Mouse (Mus musculus) MN1 (cell line): ENCODE measurements around the gene Fmo1.

ENCODE experiments used
- DNase-seq: peaks from one replicate; pipeline ENCODE4 v3.0.0-alpha.2; 2016; ENCODE audit warnings: low spot score

Fmo1 gene

DNA sequence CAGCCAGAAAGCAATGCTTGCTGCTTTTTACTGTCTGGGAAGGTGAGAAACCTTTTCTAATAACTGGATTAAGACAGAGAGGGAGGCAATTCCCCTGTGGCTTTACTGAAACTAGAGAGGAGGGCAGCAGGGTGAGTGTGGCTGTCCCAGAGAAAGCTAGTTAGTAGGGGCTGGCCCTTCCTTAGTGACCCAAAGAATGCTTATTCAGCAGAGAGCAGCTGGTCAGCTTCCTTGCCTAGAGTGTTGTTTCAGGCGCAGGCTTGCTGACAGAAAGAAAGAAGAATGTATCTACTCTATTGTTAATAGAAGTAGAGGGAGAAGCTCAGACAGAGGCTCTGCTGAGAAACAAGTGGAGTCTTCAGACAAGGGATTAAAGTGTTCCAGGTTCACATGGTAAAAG is 4.1 kb downstream of the Fmo1 start:
- no peak for DNase-seq

DNA sequence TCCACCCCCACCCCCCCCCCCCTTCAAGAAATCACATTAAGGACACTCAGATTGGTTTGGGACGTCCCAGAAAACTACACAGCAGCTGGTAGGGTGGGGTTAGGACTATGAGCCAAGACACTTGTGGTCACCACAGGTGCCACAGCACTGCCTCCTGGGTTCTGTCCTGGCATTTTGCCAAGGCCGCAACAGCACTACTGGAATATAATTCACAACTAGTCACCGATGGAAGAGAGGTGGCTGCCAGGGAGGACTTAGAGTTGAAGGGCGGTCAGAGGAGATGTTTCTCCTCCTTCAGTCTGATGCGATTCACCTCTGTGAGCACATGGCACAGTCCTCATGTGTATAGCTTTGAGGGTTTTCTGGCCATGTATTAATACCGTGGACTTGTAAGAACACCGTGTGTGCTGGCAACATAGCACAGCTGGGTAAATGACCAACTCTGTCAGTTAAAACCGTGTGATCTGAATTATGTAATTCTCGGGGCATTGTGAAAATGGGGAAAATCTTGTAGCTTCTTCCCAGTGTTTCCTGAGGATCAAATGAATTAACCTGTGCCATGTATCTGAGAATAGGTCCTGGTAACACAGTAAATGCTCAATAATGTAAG is 6.3 kb downstream of the Fmo1 start:
- no peak for DNase-seq

DNA sequence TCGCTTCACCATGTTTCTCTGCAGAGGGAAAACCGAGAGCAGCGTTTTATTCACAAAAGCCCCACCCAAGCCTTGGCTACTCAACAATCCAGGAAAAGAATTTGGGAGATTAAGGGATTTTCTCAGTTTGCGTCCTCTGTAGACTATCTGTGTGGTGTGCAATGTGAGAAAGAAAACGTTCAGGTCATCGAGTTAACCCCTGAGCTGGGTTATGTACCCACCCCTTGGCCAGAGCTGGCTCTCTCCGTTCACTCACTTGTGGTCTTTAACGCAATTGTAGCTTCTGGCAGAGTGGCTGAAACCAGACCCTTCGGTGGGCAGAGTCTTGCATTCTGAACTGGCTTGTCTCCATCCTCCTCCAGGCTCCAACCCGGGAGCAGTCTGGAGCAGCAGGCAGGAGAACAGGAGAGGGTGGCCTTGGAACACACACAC is 6.8 kb downstream of the Fmo1 start:
- DNase-seq = no peak

DNA sequence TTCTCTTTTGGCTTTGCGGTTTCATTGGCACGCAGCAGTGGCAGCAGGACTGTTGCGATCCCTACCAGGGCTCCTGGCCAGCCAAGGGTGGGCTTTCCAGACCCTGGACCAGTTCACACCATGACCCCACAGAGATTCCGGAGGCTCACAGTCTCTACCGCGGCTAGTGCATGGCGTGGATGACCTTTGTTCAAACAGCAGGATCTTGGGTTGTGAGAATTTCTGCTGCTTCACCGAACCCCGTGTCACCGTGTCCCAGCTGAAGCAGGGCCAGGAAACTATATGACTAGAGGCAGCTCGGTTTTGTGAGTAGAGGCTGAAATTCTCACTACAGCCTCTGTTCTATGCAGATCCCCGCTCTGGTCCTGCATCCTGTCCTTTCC is 7.7 kb downstream of the Fmo1 start:
- no peak for DNase-seq

DNA sequence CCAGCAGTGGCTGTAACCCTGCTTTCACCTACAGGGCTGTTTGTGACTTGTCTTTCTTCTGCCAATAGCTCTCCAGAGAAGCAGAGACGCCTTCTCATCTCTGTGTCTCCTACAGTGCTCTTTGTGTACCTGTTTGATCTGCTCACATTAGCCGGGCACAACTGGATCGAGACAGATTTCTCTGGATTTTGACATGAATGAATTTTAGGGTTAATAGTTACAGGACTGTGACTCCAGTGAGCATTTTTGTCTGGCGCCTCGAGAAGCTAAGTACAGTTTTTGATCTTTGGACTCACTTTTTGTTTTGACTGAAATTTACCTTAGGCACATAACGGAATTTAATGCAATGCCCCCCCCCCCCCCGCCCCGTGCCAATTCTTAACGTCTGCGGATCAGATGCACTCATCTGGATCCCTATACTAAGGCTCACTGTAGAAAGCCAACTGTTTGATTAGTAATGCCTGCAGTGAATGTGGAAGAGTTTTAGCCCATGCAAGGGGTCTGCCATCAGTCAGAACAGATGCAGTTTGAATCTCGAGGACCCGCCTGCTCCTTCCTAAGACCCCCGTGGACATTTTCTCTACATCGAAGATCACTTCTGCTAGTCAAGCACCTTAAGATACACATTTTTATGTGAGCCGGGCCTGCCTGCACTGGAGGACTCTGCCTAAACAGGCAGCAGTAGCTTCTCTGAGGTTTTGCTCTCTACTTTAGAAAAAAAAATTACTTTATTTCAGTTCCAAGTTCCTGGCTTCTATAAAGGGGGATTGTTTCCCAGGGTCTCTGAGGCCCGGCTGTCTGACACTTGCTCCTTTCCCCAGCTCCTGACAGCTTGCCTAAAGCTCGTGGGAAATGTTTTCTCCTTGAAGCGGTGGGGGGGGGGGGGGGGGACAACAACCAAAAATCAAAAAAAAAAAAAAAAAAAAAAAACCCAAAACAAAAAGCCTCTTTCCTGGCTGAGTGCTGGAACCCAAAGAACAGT is 8.4 kb downstream of the Fmo1 start:
- no peak for DNase-seq

DNA sequence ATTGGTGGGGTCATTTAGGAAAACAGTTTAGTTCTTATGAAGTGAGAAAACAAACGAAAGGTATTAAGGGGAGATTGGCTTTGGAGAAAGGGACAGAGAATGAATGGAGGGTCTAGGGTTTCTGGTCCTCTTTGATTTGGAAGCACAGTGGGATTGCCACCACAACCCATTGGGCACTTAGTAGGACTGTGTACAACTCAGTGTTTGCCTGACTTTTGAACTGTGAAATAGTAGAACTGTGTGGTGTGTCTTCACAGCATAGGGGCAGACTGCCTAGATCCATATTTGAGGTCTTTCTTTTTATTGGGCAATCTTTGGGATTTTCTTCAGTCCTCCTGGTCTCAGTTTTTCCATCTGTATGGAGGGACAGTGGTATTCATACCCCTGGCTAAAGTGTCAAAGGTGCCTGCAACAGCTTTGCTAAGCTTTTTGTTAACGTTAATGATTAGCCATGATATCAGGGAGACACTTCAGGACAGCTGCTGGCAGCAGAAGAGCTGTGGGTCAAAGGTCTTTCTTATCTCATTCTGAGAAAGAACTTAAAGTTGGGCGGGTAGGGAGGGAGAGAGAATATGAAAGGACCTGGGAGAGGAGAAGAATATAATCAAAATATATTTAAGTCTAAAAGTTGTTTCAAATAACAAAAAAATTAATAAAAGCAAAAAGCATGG is 12.5 kb downstream of the Fmo1 start:
- DNase-seq = no peak

DNA sequence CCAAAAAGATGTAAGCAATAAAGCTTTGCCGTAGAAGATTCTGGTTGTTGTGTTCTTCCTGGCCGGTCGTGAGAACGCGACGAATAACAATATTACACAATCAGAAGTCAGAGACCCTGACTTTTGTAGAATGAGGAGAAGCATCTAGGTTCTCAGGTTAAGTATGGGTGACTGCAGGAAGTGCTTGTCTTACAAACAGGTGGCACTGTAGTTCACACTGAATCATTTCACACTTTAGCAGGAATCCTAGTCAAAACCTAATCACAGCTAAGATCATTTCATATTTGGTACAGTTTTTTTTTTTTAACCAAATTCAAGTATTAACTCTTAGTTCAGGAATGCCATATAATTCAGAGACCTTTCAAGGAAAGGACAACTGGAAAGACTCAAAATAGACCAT is 18.9 kb downstream of the Fmo1 start:
- DNase-seq = no peak

DNA sequence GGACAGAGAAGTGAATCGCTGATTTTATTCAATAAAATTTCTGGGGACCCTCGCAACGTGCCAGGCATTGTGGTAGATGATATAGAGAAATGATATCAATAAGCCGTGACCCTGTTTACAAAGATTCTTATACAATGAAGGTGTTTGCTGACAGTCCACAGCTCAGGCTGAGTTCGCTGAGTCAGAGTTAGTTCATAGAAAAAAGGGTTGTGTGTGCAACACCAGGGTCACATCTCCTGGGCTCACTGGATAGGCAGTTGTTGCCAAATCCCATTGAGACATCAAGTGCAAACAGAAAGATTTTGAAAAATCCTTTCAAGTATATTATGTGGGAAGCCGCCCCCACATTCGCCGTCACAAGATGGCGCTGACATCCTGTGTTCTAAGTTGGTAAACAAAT is 26.2 kb downstream of the Fmo1 start:
- DNase-seq = no peak

DNA sequence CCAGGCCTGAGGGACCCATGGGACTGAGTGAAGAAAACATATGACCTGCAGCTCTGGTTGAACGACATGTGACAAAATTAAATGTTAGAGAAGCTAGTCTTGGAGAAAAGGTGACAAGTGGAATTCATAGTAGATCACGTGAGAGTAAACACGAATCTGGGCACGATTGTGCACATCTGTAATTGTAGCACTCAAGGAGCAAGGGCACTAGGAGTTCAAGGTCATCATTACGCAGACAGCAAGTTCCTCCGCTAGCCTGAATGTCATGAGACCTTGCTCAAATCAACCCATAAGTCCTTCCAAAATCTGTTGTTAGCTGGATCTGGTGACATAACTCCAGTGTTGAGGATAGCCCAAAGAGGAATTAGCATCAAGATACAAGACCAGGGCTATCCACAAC is 27.4 kb downstream of the Fmo1 start:
- no peak for DNase-seq

DNA sequence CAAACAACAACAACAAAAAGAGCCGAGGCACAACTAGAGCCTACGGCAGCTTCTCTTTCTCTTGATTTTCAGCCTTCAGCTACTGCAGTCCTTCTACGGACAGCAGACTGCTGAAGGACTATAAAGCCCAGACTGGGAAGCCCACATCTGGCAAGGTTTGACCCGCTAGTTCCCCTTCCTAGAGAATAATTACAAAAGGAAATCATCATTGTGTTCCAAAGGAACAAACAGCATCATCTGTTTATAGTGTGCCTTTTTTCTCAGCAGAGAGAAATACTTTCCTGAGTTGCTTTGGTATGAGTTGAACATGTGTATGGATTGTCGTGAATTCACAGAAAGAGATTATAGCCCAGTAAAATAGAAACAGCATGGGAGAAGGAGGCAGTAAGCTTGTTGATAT is 32.1 kb downstream of the Fmo1 start:
- DNase-seq = no peak

DNA sequence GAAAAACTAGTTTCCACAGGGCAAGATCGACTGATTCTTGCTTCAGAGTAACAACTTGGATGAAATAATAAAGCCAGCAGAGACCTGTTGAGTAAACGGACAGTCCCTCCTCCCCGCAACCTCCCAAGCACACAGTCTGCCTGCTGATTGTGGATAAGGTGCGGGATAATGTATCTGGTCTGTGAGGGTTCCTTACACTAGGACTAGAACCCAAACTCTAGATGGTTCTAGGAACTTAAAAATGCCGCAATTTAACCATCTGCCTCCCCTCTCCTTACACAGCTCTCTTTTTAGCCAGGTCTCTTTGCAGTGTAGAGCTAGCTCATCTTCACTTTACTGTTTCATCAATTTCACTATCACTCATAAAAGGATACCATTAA is 33.8 kb downstream of the Fmo1 start:
- no peak for DNase-seq

DNA sequence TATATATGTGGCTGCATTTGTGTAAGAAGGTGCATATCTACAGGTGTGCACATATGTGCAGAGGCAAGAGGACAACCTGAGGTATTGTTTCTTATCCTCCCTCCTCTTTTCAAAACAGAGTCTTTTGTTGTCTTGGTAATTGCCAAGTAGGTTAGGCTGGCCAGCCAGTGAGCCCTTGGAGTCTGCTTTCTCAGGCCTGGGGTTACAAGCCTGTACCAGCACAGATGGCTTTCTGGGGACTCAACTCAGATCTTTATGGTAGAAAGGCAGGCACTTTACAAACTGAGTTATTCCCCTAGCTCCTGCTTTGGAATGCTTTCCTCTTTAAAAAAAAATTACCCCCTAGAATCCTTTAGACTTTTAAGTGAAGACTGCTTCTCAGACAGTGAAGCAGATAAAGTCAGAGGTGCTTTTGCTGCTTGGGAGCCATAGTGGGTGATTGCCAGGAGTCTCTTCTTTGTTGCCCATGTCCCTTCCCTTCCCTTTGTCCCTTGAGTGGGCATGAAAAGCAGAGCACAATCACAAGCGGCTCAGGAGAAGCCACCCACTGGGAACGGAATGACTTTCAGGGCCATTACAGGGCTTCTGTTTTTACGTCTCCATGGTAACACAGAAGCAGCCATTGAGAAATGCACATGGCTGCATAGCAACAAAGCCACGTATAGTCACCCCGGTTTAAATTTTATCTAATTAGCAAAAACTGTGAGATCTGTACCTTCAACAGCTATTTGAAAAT is 34.4 kb downstream of the Fmo1 start:
- DNase-seq = no peak

DNA sequence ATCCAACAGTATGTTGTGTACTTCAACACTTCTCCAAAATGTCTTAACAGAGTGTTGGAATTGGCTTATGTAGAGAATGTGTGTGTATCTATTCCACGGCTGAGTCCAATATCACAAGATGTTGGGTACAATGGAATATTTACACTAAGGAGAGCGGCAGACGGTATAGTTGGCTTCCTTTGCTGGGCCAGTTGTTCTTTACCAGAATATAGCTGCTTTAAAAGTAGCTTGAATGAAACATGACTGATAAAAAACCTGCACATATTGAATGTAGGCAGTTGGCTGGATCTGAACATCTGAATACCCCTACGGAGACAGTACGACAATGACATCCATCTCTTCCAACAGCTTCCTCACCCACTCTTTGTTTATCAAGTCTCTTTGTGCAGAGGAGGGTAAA is 47.1 kb downstream of the Fmo1 start:
- DNase-seq = no peak

DNA sequence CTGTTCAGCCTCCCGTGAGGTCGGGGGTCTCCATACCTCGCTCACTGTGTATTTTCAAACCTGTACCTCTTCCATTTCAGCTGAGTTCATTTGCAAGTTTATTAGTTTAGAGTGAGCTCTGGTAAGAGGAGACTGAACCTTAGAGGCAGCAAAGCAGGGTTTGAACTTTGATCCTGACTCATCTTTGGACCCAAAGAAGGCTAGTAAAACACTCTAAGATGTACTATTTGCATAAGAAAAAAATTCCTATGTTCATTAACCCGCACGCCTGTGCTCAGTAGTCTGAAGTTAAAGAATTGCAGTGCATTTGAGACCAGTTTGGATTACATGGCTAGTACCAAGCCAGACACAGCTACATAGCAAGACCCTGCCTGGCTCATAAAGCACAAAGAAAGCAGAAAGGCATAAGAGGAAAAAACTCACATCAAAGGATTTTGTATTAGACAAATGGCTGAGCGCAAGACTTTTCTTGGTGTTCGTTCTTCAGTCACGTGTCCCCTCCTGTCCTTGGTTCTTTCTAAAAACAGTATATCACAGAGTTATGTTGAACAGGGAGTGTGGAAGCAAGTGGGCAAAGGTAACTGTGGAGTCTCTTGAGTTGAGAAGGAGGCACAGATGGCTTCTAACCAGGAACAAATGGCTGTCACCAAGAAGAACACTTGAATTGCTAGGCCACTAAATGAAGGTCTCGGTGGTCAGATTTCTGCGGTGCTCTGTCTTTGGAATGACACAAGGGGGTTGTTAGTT is 50.9 kb downstream of the Fmo1 start:
- DNase-seq = no peak

DNA sequence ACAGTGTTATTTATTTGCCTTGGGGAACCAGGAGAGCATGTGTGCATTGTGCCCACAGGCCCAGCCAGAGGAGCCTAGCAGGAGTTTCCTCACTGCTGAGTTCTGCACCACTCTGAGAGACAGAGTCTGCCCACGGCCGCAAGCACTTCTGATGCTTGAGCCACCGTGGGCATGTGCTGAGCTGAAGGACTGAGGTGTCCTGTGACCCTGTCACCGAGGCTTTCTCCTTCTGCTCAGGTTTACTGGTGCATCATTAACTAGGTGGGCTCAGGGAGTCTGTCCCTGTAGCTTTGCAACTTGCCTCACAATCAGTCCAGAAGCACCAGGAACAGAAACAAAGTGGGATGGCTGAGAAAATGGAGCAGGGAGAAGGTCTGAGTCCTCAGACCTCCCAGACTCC is 51.5 kb downstream of the Fmo1 start:
- no peak for DNase-seq

DNA sequence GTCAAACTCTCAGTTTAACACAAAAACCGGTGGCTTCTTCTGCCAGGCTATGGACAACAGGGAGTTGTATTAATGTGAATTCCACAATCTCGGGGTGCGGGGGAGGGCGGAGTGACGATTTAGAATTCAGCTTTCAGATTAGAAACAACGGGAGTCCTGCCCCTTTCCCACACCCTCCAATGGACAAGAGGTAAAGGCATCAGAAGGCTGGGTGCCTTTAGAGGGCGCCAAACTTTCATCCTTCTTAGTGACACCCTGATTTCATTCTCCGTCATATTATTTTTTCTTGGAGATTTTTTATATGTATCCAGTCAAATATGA is 52.6 kb downstream of the Fmo1 start, which contains the start of gene Fmo4:
TSS of gene Fmo4 (minus strand) at position 137 of the 321 bp plus-strand sequence.
- no peak for DNase-seq

DNA sequence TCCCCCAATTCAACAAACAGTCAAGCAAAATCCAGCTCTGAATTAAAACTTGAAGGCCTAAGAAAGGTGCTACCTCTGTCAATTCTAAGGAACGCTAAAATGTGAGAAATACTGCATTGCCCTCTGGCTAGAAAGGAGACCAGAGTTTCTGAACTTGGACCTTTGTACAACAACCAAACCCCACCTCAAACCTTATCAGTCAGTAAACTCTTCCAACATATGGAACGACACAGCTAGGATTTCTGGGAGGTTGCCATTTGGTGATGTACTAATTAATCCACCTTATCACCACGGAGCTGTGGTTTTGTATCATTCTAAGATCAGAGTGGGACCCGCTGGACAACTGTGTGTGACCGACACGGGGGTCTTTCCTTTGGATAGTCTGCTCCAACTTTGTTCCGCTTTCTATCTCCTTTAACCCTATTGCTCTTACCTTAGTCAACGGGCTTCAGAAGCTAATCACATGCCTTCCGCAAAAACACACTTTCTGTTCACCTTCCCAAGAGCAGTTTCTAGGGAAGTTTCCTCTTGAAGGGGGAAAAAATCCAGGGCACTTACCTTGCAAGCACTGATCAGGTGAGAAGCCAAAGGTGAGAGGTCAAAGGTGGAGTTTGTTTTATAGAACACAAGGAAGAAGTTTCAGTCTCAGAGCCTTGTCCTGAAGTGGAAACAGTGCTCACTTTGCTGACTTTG is 53.1 kb downstream of the Fmo1 start:
- DNase-seq = no peak

DNA sequence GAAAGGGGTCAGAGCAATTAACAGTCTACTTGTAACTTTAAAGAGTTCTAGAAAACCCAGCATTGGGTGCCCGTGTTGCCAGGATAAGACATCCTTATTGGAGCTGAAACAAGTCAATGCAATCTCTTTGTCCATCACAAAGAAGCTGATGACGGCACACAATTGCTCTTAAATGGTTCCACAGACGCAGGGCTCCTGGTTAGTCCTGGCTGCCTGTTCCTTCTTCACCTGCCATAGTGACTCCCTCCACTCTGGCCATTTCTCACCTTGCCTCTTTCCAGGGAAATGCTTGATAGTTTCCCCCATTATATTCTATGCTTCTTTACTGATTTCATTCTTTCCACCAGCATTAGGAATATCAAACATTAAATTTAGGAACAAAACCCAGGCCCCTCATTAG is 57.9 kb downstream of the Fmo1 start:
- no peak for DNase-seq

DNA sequence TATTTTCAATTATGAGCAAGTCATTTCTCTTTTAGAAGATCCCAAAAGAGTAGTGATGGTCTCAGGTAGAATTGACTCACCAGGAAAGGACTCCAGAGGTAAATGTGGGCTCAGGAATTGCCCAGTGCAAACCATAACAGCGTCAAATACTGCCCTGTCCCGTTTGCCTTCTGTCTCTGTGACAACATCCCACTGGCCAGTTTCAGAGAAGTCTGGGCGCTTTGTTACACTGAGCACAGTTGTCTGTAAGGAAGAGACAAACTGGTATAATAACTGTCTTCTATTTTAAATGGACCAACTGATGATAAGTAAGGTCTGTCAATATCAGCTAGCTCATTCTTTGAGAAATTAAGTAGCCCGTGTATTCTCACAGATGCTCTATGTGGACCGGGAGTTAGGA is 59.0 kb downstream of the Fmo1 start:
- DNase-seq = no peak

DNA sequence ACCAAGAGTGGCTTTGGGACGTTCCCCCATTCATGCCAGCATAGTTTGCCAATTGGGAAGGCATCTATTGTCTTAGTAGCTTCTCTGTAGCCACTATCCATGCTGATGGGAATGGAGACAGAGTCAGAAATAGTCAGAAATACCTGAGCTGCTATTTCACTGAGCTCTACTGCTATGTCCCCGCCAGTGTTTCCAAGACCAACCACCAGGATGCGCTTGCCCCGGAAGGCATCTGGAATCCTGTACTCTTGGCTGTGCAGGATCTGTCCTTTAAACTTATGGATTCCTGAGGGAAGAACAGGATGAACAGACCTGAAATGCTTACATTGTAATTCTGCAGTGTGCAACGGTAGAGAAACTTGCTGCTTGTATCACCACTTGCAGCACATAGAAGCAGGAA is 61.4 kb downstream of the Fmo1 start:
- no peak for DNase-seq

DNA sequence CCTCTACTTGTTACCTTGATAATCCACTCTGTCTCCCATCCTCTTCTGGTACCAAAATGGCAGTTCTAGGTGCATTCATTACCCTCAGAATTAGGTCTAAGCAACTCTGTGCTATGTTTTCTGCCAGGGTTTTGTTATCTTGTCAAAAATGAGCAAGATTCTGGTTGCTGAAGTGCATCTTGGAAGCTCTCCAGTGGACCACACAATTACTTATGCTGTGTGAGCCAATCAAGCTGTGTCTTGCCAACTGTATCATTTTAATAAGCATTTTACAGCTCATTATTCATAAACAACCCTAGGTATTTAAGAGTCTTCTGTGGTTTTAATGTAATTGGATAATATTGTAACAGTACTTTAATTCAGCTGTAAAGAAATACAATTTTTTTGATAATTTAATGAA is 70.0 kb downstream of the Fmo1 start:
- no peak for DNase-seq
